Mouse (Mus musculus) cerebellum, postnatal 14 days (tissue): ENCODE measurements around the gene Tmem229a.

Source experiments
- DNase-seq, 2 experiments: peaks; one replicate each; pipeline ENCODE4 v3.0.0; 2021; ENCODE audit warnings: mixed read lengths in 2 of 2

Gene Tmem229a

GRCm38 (mm10) chr6:24955946-24956585 is at the start of gene Tmem229a:
Tmem229a (minus strand) TSS chr6:24956297.
- peak; percentile 81 to 87 for DNase-seq

- no peak for DNase-seq
These were observed 37.7 kb upstream of the Tmem229a start for GRCm38 (mm10) chr6:24993754-24994153.

- no peak for DNase-seq
These were observed 33.7 kb upstream of the Tmem229a start for GRCm38 (mm10) chr6:24989836-24990235.

- no peak for DNase-seq
These were observed 20.1 kb upstream of the Tmem229a start for GRCm38 (mm10) chr6:24976176-24976575.

- no peak for DNase-seq
These were observed 12.6 kb upstream of the Tmem229a start for GRCm38 (mm10) chr6:24968471-24969223.

GRCm38 (mm10) chr6:24967726-24968125 is 11.6 kb upstream of the Tmem229a start:
- DNase-seq = no peak

GRCm38 (mm10) chr6:24966010-24966682 is 10.0 kb upstream of the Tmem229a start:
- DNase-seq = no peak

GRCm38 (mm10) chr6:24963754-24964153 is 7.7 kb upstream of the Tmem229a start:
- DNase-seq = no peak

- peak in 1 of 2 experiments; percentile 34 for DNase-seq
These were observed 483 bp upstream of the Tmem229a start for GRCm38 (mm10) chr6:24956586-24956973.

- peak; percentile 70 to 79 for DNase-seq
These were observed 759 bp downstream of the Tmem229a start for GRCm38 (mm10) chr6:24955131-24955945.

- no peak for DNase-seq
These were observed 2.0 kb downstream of the Tmem229a start for GRCm38 (mm10) chr6:24954126-24954525.

- DNase-seq = no peak
These were observed 3.8 kb downstream of the Tmem229a start for GRCm38 (mm10) chr6:24952341-24952740.

- DNase-seq = no peak
These were observed 5.4 kb downstream of the Tmem229a start for GRCm38 (mm10) chr6:24950669-24951068.

- peak; percentile 71 to 73 for DNase-seq
These were observed 30.9 kb downstream of the Tmem229a start for GRCm38 (mm10) chr6:24925076-24925785.

GRCm38 (mm10) chr6:24913591-24913990 is 42.5 kb downstream of the Tmem229a start:
- DNase-seq = no peak

- DNase-seq = no peak
These were observed 45.4 kb downstream of the Tmem229a start for GRCm38 (mm10) chr6:24910728-24911105.

- no peak for DNase-seq
These were observed 45.9 kb downstream of the Tmem229a start for GRCm38 (mm10) chr6:24910016-24910727.

GRCm38 (mm10) chr6:24907824-24908223 is 48.3 kb downstream of the Tmem229a start:
- DNase-seq = no peak

- no peak for DNase-seq
These were observed 51.0 kb downstream of the Tmem229a start for GRCm38 (mm10) chr6:24905101-24905500.
